Mouse (Mus musculus) lung, embryonic 15.5 days (tissue): ENCODE data around the gene Art3. TPM values are rescaled to one million over a fixed set of nuclear protein-coding genes. Genes with fewer than 3 reads are reported as not detected.

Source experiments
- ATAC-seq: fragments of 200-750 bp; cut with Nextera tagmentation; 2 replicates; pipeline ENCODE4 v1.8.0; 2017; ENCODE audit warnings: moderate number of reproducible peaks, borderline replicate concordance; ENCODE audit not compliant: low FRiP score, low TSS enrichment; ENCODE audit errors: extremely low read depth
- H3K27ac ChIP-seq: fragments of 300-500 bp; sonication (generic); 2 replicates; pipeline ENCODE4 v1.5.1; 2015; ENCODE audit warnings: moderate library complexity, mild to moderate bottlenecking, inconsistent platforms
- H3K27me3 ChIP-seq: fragments of 300-500 bp; sonication (generic); 2 replicates; pipeline ENCODE4 v1.6.1; 2015; ENCODE audit warnings: inconsistent platforms
- H3K36me3 ChIP-seq: fragments of 300-500 bp; sonication (generic); 2 replicates; pipeline ENCODE4 v1.6.1; 2015; ENCODE audit warnings: inconsistent platforms
- H3K4me1 ChIP-seq: fragments of 300-500 bp; sonication (generic); 2 replicates; pipeline ENCODE4 v1.6.1; 2015; ENCODE audit warnings: inconsistent platforms
- H3K4me2 ChIP-seq: fragments of 300-500 bp; sonication (generic); 2 replicates; pipeline ENCODE4 v1.6.1; 2015; ENCODE audit warnings: inconsistent platforms, mild to moderate bottlenecking, moderate library complexity
- H3K4me3 ChIP-seq: fragments of 300-500 bp; sonication (generic); 2 replicates; pipeline ENCODE4 v1.5.1; 2015; ENCODE audit warnings: mild to moderate bottlenecking, inconsistent platforms
- H3K9ac ChIP-seq: fragments of 300-500 bp; sonication (generic); 2 replicates; pipeline ENCODE4 v1.6.1; 2015; ENCODE audit warnings: inconsistent platforms
- H3K9me3 ChIP-seq: fragments of 300-500 bp; sonication (generic); 2 replicates; pipeline ENCODE4 v1.6.1; 2016; ENCODE audit warnings: inconsistent platforms
- WGBS: fragments of 180-500 bp; shearing (Covaris S2); methylation state at CpG from one replicate; pipeline ENCODE4 v1.1.7; 2015; 5-methylcytosine and 5-hydroxymethylcytosine counted together
- polyA plus RNA-seq: library from polyadenylated mRNA; unstranded; fragments of >200 nt; fragmentation: Nextera tagmentation; extraction: Ambion mirVana; gene quantifications from 2 replicates; pipeline ENCODE4 v1.2.1, GENCODE M21; 2015

The Art3 gene
- polyA plus RNA-seq, 1 experiment from 2014 or later, result 9.5 TPM

- ATAC-seq, result no peak
- Histone ChIP-seq H3K27ac (no peak overlapping the region), H3K9ac (no peak overlapping the region), H3K4me1 (no peaks in the 10 kb centered on the region), H3K9me3 (no peaks in the 10 kb centered on the region), H3K36me3 (no peaks in the 10 kb centered on the region), H3K4me3 (no peak overlapping the region), H3K4me2 (no peak overlapping the region), H3K27me3 (no peaks in the 10 kb centered on the region)
- WGBS, result 55% methylated on average over 10 of the region's 10 CpGs
Measured at GRCm38 (mm10) chr5:92403562-92404399, 72.2 kb downstream of the Art3 start.

- Histone ChIP-seq H3K27ac (no peak overlapping the region), H3K4me1 (no peaks in the 10 kb centered on the region), H3K9me3 (no peaks in the 10 kb centered on the region), H3K4me3 (no peak overlapping the region), H3K27me3 (no peaks in the 10 kb centered on the region), H3K36me3 (no peaks in the 10 kb centered on the region), H3K9ac (no peak overlapping the region), H3K4me2 (no peak overlapping the region)
- no peak for ATAC-seq
- WGBS, result 44% methylated on average over 2 of the region's 2 CpGs
Measured at GRCm38 (mm10) chr5:92404400-92404678, 72.7 kb downstream of the Art3 start.

DNA sequence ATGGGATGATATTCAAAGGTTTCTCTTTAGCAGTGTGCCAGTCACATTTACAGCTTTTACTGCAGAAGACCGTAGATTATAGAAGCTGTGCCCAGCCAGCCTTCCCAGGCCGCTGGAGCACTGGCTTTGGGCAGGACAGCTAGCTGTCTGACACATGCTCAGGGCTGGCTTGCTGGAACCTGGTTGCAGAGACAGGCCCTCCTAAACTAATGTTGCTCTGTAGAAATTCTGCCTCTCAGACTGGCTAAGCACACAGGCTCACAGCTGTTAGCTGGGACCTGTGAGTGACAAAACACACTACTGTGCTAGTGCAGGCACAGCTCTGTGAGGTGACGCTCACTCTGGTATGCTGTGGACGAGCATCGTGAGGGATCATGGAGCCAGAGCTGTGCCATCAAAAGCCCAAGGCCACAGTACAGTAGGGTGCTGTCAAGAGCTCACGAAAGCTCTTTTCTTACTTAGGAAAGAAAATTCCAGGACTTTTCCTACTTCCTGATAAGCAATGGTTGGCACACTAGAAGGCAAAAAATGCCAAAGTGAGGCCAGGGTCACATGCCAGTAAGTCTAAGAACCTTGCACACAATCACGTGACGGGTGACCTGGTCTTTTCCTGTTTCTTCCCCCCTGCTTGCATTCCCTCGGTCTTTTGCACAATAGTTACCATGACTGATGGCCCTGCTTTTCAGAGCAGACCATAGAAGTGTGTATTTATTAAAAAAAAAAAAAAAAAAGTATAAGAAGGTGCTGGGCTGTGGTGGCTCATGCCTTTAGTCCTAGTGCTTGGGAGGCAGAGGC lies 77.9 kb downstream of the Art3 start:
- no peak overlapping the region for H3K27ac ChIP-seq

GRCm38 (mm10) chr5:92410486-92410885 lies 78.9 kb downstream of the Art3 start:
- H3K27ac ChIP-seq, result no peak overlapping the region
- no peak overlapping the region for H3K4me3 ChIP-seq
- WGBS, result 84% methylated on average over 5 of the region's 5 CpGs
- no peak for ATAC-seq
- H3K4me1 ChIP-seq, result no peaks in the 10 kb centered on the region
- no peaks in the 10 kb centered on the region for H3K9me3 ChIP-seq
- H3K4me2 ChIP-seq, result no peak overlapping the region
- peaks cover 10% of the 10 kb centered on the region; the same call in 1 of the 2 replicates for H3K36me3 ChIP-seq
- H3K27me3 ChIP-seq, result no peaks in the 10 kb centered on the region
- no peak overlapping the region for H3K9ac ChIP-seq

More for the DNA sequence above, 77.9 kb downstream of the Art3 start:
- Histone ChIP-seq H3K27me3 (no peaks in the 10 kb centered on the region), H3K4me1 (no peaks in the 10 kb centered on the region), H3K36me3 (peaks cover 5% of the 10 kb centered on the region; the same call in 1 of the 2 replicates), H3K9me3 (no peaks in the 10 kb centered on the region), H3K4me2 (no peak overlapping the region), H3K9ac (no peak overlapping the region), H3K4me3 (no peak overlapping the region)
- no peak for ATAC-seq
- WGBS, result 64% methylated on average over 9 of the region's 9 CpGs

DNA sequence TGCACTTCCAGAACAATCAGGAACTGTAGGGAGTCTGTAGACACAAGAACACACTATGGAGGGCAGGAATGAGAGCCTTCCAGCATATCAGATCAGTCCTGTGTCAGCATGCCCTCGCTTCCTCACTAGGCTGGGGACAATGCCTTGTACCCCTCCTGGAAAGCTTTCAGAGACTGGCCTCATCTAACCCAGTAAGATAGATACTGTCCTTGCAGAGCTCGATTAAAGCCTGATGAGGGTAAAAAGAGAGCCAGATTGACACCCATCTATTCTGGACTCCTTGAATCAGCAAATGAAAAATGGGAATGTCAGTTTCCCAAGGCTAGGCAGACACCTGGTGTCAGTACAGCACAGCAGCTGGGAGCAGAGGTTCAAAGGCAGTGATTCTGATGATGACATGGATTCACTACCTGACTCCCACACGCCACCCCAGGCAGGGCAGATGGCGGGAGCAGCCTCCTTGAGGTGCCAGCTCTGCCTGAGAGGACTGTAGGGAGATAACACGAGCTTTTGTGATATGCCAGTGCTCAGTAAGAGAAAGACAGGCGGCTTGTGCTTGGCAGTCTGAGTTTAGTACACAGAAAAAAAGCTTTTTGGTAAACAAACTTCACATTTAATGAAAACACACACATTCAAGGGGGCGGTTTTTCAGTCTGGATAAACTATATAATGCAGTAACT lies 80.0 kb downstream of the Art3 start:
- no peak overlapping the region for H3K4me2 ChIP-seq
- H3K4me3 ChIP-seq, result no peak overlapping the region
- H3K9ac ChIP-seq, result no peak overlapping the region
- WGBS, result 58% methylated on average over 7 of the region's 7 CpGs
- no peak overlapping the region for H3K27ac ChIP-seq
- no peaks in the 10 kb centered on the region for H3K27me3 ChIP-seq
- H3K36me3 ChIP-seq, result peaks cover 16% of the 10 kb centered on the region
- no peaks in the 10 kb centered on the region for H3K9me3 ChIP-seq
- no peaks in the 10 kb centered on the region for H3K4me1 ChIP-seq
- no peak for ATAC-seq

DNA sequence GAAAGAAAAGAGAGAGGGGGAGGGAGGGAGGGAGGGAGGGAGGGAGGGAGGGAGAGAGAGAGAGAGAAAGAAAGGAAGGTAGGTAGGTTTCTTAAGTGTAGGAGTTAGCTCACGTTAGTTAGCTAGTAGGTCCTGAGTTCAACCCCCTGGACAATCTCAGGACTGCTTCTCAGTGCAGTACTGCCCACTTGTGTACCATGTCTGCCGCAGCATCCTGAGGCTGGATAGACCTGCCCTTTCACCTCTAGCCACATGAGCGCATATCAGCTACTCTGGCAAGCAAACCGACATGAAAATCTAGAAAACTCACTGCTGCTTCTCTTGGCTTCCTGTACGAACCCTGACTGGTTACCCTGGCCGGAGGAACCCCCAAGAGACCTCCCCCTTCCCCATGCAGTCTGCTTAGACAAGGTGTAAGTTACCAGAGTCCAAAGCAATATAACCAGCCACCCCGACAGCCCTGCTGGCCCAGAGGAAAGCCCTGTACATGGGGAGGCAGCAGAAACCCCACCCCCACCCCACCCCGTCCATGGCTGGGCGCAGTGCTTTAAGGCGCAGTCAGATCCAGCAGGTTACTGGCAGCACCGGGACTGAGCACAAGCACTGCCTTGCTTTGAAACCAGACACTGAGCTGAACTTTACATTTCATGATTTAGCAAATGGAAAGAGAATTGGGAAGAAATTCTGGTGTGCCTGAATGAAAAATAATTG lies 81.8 kb downstream of the Art3 start:
- Histone ChIP-seq H3K27me3 (no peaks in the 10 kb centered on the region), H3K27ac (no peak overlapping the region), H3K9me3 (no peaks in the 10 kb centered on the region), H3K4me1 (no peaks in the 10 kb centered on the region), H3K36me3 (peaks cover 32% of the 10 kb centered on the region), H3K4me2 (no peak overlapping the region), H3K4me3 (no peak overlapping the region), H3K9ac (no peak overlapping the region)
- 86% methylated on average over 11 of the region's 11 CpGs for WGBS
- ATAC-seq, result 0 out of 2 replicates have a peak, but pooled peaks have one; percentile 31

- Histone ChIP-seq H3K27ac (no peak overlapping the region), H3K27me3 (no peaks in the 10 kb centered on the region), H3K4me3 (no peak overlapping the region), H3K4me1 (no peaks in the 10 kb centered on the region), H3K9ac (no peak overlapping the region), H3K36me3 (peaks cover 36% of the 10 kb centered on the region), H3K9me3 (no peaks in the 10 kb centered on the region), H3K4me2 (no peak overlapping the region)
- 81% methylated on average over 8 of the region's 8 CpGs for WGBS
- ATAC-seq, result no peak
Measured at GRCm38 (mm10) chr5:92413982-92414375, 82.4 kb downstream of the Art3 start.

DNA sequence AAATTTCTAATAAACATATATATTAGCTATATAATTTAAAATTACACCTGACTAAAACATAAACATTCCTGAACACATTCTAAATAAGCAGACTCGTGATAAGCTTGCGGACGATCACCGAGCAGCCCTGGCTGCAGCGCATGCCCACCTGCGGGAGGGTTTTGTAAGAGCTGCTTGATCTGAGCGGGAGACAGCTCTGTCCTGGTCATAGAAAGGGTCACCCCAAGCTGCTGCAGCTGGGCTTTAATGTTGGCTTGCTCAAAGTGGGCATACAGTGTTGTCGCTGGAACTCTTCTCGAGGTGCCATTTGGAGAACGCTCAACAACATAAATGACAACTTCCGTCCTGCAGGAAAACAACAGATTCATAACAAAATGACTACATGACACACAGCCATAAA lies 92.5 kb downstream of the Art3 start:
- no peak for ATAC-seq
- no peak overlapping the region for H3K4me3 ChIP-seq
- H3K4me1 ChIP-seq, result no peaks in the 10 kb centered on the region
- H3K4me2 ChIP-seq, result no peak overlapping the region
- no peak overlapping the region for H3K27ac ChIP-seq
- no peaks in the 10 kb centered on the region; the same call in 1 of the 2 replicates for H3K9me3 ChIP-seq
- WGBS, result 91% methylated on average over 11 of the region's 11 CpGs
- H3K27me3 ChIP-seq, result no peaks in the 10 kb centered on the region
- H3K9ac ChIP-seq, result no peak overlapping the region
- H3K36me3 ChIP-seq, result peaks cover 83% of the 10 kb centered on the region

DNA sequence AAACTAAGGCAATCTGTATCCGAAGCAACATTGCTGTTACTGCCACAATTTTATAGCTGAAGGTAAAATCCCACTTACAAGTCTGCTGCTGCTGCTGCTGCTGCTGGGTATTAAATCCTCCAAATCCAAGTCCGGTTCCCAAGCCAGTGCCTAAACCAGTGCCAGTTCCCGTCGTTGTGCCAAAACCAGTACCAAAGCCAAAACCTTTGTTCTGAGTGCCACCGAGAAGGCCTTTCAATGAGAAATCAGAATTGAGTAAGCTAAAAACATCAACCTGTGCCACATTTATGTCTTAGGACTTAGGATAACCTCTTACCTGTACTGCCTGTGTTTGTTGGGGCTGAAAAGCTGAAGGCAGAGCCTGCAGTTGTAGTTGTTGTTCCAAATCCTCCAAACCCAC lies 99.1 kb downstream of the Art3 start:
- Histone ChIP-seq H3K4me2 (no peak overlapping the region), H3K4me3 (no peak overlapping the region), H3K27ac (no peak overlapping the region), H3K27me3 (no peaks in the 10 kb centered on the region), H3K36me3 (peaks cover 30% of the 10 kb centered on the region), H3K9me3 (no peaks in the 10 kb centered on the region; the same call in 1 of the 2 replicates), H3K9ac (no peak overlapping the region), H3K4me1 (peaks cover 15% of the 10 kb centered on the region)
- WGBS, result 83% methylated on average over 5 of the region's 5 CpGs
- no peak for ATAC-seq

DNA sequence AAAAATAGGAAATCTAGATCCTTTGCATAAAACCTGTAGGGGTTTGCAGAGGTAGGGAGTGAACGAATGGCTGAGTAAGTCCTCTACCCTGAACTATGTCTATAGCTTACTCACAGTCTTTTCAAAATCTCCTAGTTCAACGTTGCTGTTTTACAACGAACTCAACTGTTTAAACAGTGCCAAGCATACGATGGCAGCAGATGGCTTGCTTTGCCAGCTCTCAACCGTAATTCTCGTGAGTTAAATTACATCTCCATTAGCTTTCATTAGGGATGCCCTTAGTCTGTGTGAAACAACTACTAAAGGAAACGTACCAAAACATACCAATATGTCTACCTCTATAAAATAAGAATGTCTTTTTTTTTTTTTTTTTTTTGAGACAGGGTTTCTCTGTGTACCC lies 100.0 kb downstream of the Art3 start:
- Histone ChIP-seq H3K4me1 (peaks cover 15% of the 10 kb centered on the region), H3K27ac (no peak overlapping the region), H3K36me3 (peaks cover 27% of the 10 kb centered on the region), H3K4me3 (no peak overlapping the region), H3K9ac (no peak overlapping the region), H3K4me2 (no peak overlapping the region), H3K9me3 (no peaks in the 10 kb centered on the region; the same call in 1 of the 2 replicates), H3K27me3 (no peaks in the 10 kb centered on the region)
- no peak for ATAC-seq
- 75% methylated on average over 7 of the region's 7 CpGs for WGBS

GRCm38 (mm10) chr5:92434070-92434469 lies 102.4 kb downstream of the Art3 start:
- Histone ChIP-seq H3K9ac (peak overlapping the region; percentile 98), H3K36me3 (peaks cover 5% of the 10 kb centered on the region), H3K4me3 (peak overlapping the region; percentile 68), H3K9me3 (no peaks in the 10 kb centered on the region), H3K4me2 (peak overlapping the region; percentile 84), H3K27me3 (no peaks in the 10 kb centered on the region), H3K4me1 (peaks cover 15% of the 10 kb centered on the region), H3K27ac (peak overlapping the region; percentile 87; the same call in 1 of the 2 replicates)
- under 1% methylated on average over 12 of the region's 12 CpGs for WGBS
- no peak for ATAC-seq
